Mouse (Mus musculus): ENCODE measurements around the gene Prmt2. TPM values are rescaled to one million over a fixed set of nuclear protein-coding genes. Genes with fewer than 3 reads are reported as not detected.

Gene Prmt2
- 3.7 and 4.1 TPM in 2 replicates for polyA plus RNA-seq (2012; rRNA removed)

GRCm38 (mm10) chr10:76237341-76238225 is at the start of gene Prmt2:
Prmt2 (minus strand) TSS chr10:76237865.

DNA sequence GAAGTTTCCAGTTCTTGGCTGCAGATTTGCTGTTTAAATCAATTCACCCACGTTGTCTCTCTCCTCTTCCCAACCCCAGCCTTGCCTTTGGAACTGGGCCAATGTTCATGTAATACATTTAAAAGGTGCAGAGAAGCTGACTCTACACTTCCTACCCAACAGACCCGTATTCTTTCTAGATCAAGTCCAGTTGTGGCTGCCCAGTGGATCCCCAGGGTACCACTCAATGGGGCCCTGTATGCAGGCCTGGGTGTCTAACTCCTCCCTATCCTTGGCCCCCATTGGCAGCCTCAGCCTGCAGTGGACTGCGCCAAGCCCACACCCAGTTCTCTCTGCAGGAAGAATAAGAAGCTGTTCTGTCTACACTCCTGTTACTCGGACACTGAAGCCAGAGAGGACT is 15.9 kb upstream of the Prmt2 start, which contains the start of gene S100b:
S100b (plus strand) TSS at position 318 of the 400 bp plus-strand sequence.

Other genes starting within 250 kb of the Prmt2 start
- 5.5 and 5.6 TPM in 2 replicates for gene Zfp280b, start 205.2 kb downstream of the Prmt2 start, polyA plus RNA-seq (2012; rRNA removed)
- gene Slc5a4b, start 126.9 kb downstream of the Prmt2 start, polyA plus RNA-seq (2012; rRNA removed): 0.01 TPM in 1 of 2 replicates, not detected in the other
- 0.01 and 0.04 TPM in 2 replicates for gene Slc5a4a, start 90.4 kb downstream of the Prmt2 start, polyA plus RNA-seq (2012; rRNA removed)
- 0.31 and 0.58 TPM in 2 replicates for gene S100b, start 16.0 kb upstream of the Prmt2 start, polyA plus RNA-seq (2012; rRNA removed)
- gene Dip2a, start 107.4 kb upstream of the Prmt2 start, polyA plus RNA-seq (2012; rRNA removed): 2.3 and 2.4 TPM in 2 replicates
- gene AC141477.1, start 202.6 kb upstream of the Prmt2 start, polyA plus RNA-seq (2012; rRNA removed): not detected in 2 replicates
- 9.6 and 11.9 TPM in 2 replicates for gene Pcnt, start 204.9 kb upstream of the Prmt2 start, polyA plus RNA-seq (2012; rRNA removed)
- gene 2610028H24Rik, start 211.2 kb upstream of the Prmt2 start, polyA plus RNA-seq (2012; rRNA removed): not detected in 2 replicates
- 10.4 and 11.8 TPM in 2 replicates for gene Mcm3ap, start 231.1 kb upstream of the Prmt2 start, polyA plus RNA-seq (2012; rRNA removed)
- 1.00 and 1.0 TPM in 2 replicates for gene Ybey, start 231.2 kb upstream of the Prmt2 start, polyA plus RNA-seq (2012; rRNA removed)

Measured in liver, embryonic 18 days (tissue).